Mouse (Mus musculus) adipocyte (in vitro differentiated cells): ENCODE results near the gene Lims1.
A peak's percentile ranks its signal among the peaks of the same experiment; 100 is the strongest.

Source experiments
- DNase-seq: peaks from one replicate; pipeline ENCODE4 v3.0.0-alpha.2; 2016; ENCODE audit warnings: low spot score

Gene Lims1

DNA sequence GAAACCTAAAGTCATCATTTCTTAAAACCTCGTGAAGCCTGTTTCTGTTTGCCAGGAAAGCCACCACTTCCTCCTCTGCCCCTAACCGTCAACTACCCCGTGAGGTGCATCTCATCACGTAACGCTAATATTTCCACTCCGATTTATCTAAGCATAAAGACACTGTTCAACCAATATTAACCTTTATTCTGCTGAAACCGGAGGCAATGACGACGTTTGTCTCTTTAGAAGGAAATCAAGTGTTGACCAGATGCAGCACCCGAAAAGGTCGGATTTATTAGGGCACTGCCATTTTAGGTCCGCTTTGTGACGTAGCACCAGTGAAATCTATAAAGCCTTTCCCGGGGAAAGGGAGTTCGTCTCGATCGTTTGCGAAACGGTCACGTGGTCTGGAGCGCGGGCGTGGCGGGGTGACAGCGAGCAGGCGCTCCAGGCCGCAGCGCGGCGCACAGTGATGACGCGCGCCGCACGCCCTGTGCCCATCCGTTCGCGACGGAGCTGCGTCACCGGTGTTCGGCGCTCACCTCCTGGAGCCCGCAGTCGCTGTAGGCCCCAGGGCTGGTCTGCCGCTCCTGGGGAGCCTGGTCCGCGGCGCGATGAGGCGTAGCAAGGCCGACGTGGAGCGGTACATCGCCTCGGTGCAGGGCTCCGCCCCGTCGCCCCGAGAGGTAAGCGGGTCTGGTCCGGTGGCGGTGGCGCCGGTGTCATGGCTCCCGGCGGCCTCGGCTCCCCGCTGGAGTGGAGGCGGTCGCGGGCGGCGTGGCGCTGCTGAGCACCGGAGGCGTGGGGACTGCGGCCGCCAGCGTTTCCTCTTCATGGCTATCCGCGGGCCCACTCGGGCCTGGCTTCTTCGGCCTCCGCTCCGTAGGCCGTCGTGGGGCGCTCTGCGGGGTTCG is 123.4 kb downstream of the Lims1 start, which contains the start of gene Ranbp2:
TSS of gene Ranbp2 (plus strand) at position 537 of the 896 bp plus-strand sequence.
- DNase-seq, result peak; percentile 96

DNA sequence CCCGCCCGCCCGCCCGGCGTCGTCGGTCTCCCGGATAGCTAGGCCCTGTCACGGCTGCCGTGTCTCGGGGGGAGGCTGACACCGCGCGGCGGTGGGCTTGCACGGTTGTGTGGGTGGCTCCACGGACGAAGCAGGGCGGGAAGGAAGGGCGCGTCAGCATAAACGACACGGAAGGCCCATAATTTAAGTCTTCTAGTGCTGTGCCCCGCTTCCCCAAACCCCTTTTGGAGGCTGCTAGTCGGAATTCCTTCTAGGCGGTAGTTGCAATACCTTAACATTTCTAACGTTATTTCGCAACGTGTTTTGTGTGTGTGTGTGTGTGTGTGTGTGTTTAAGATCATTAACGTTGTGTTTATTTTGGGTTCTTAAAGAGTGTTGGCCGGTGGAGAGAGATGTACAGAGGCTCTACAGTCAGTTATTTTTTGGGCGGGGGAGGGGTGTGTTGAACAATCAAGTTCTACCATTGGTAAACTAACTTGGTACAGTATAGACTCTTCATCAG is 124.1 kb downstream of the Lims1 start:
- DNase-seq, result peak; percentile 55

DNA sequence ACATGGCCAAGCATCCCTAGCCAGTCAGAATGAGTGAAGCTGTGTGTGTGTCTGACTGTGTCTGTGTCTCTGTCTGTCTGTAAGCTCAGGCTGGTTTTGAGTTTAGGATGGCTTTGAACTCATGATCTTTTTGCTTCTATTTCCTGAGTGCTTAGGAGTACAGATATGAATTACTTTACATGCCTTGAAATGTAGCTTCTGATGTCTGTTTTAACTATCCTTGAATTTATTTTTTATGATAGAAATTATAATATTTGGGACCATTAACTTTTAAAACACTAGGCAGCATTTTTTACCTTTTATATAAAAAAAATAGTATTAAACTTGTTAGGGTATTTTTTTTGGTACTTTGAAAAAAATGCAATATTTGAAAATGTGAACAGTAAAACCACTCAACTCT is 128.3 kb downstream of the Lims1 start:
- DNase-seq, result no peak

DNA sequence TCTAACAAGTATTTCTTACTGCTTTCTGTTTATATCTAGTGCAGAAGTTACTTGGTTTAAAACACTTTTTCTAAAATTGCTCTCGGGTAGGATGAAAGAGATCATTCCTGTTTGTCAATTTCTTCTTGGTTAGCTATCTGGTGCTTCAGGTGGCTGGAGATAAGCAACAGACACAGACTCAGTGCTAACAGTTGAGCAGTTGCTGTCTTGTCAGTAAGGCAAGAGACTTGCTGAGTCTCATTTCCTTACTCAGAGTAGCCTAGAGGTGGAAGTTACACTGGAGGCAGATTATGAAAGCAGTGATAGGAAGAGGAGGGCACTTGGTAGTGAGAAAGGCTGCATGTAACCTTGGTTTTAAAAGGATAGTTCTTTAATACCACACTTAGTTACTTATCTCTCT is 128.9 kb downstream of the Lims1 start:
- no peak for DNase-seq

DNA sequence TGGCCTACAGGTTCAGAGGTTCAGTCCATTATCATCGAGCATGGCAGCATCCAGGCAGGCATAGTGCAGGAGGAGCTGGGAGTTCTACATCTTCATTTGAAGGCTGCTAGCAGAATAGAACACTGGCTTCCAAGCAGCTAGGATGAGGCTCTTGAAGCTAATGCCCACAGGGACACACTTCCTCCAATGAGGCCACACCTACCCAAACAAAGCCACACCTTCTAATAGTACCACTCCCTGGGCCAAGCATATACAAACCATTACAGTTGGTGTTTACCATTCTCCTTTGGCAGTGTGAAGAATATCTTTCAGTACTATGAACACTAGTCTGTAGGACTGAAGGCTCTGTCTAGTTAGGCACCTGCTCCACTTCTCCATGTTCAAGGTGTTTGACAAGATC is 136.6 kb downstream of the Lims1 start:
- DNase-seq, result no peak
